Mouse (Mus musculus): ENCODE measurements around the gene Olfr508.
"Not testable (repeated sequence)": the region's sequence is repeated elsewhere in the genome, so short reads cannot be mapped to it uniquely, and the experiment has no call there.

The Olfr508 gene

GRCm38 (mm10) chr7:108629694-108630093 is at the start of gene Olfr508:
Gene Olfr508 (plus strand): TSS chr7:108629994.
- no peak for DNase-seq

- no peak for DNase-seq
Measured at GRCm38 (mm10) chr7:108589797-108590196, 40.0 kb upstream of the Olfr508 start.

- DNase-seq, result not testable (repeated sequence)
Measured at GRCm38 (mm10) chr7:108601916-108602315, 27.9 kb upstream of the Olfr508 start.

GRCm38 (mm10) chr7:108610487-108610886 is 19.3 kb upstream of the Olfr508 start, which contains the start of gene Olfr506:
Gene Olfr506 (plus strand): TSS chr7:108610787.
- DNase-seq, result no peak

- DNase-seq, result no peak
Measured at GRCm38 (mm10) chr7:108614110-108614509, 15.7 kb upstream of the Olfr508 start.

GRCm38 (mm10) chr7:108616781-108617180 is 13.0 kb upstream of the Olfr508 start:
- not testable (repeated sequence) for DNase-seq

- DNase-seq, result no peak
Measured at GRCm38 (mm10) chr7:108621514-108621913, 8.3 kb upstream of the Olfr508 start, which contains the start of gene Olfr507. Gene Olfr507 (plus strand): TSS chr7:108621814.

GRCm38 (mm10) chr7:108651806-108652205 is 22.0 kb downstream of the Olfr508 start, which contains the start of gene Olfr509:
Gene Olfr509 (minus strand): TSS chr7:108651906.
- DNase-seq, result no peak

- DNase-seq, result no peak
Measured at GRCm38 (mm10) chr7:108662419-108662818, 32.6 kb downstream of the Olfr508 start.

GRCm38 (mm10) chr7:108666118-108666517 is 36.3 kb downstream of the Olfr508 start, which contains the start of gene Olfr510:
Gene Olfr510 (plus strand): TSS chr7:108666418.
- no peak for DNase-seq

- no peak for DNase-seq
Measured at GRCm38 (mm10) chr7:108671058-108671457, 41.3 kb downstream of the Olfr508 start.

- DNase-seq, result no peak
Measured at GRCm38 (mm10) chr7:108678886-108679285, 49.1 kb downstream of the Olfr508 start.

All from cerebellum, postnatal 10 days (tissue).